Mouse (Mus musculus) thymus, adult 2 months (tissue): Measurements from ENCODE around the gene Gzmm.

Source experiments
- CTCF ChIP-seq: fragments of 200-500 bp; IDR thresholded peaks from 2 replicates; pipeline ENCODE4 v1.5.1; 2012; ENCODE audit warnings: mild to moderate bottlenecking, control low read depth, low read length, moderate library complexity, borderline replicate concordance; ENCODE audit not compliant: control insufficient read depth, poor library complexity, insufficient read depth; ENCODE audit errors: extremely low read depth
- POLR2A ChIP-seq: fragments of 200-500 bp; IDR thresholded peaks from 2 replicates; pipeline ENCODE4 v1.6.1; 2012; ENCODE audit warnings: mild to moderate bottlenecking, low read length, control low read depth, moderate library complexity; ENCODE audit not compliant: control insufficient read depth, poor library complexity, insufficient read depth; ENCODE audit errors: extremely low read depth

- TF ChIP-seq POLR2A (no peak), CTCF (no peak)
Observed at GRCm38 (mm10) chr10:79691986-79692548, 3.2 kb downstream of the Gzmm start.
